Mouse (Mus musculus) limb, embryonic 10.5 days (tissue): Measurements from ENCODE around the gene 1700018B08Rik. TPM values are rescaled to one million over a fixed set of nuclear protein-coding genes. Genes with fewer than 3 reads are reported as not detected.

Source experiments
- DNase-seq: peaks from one replicate; pipeline ENCODE4 v3.0.0-alpha.2; 2017; ENCODE audit warnings: low spot score
- H3K27ac ChIP-seq: fragments of 300-500 bp; sonication (generic); 2 replicates; pipeline ENCODE4 v1.5.1; 2016; ENCODE audit warnings: mild to moderate bottlenecking
- H3K27me3 ChIP-seq: fragments of 300-500 bp; sonication (generic); 2 replicates; pipeline ENCODE4 v1.6.1; 2016; ENCODE audit warnings: low read depth, mild to moderate bottlenecking; ENCODE audit not compliant: poor library complexity, severe bottlenecking
- H3K36me3 ChIP-seq: fragments of 300-500 bp; sonication (generic); 2 replicates; pipeline ENCODE4 v1.6.1; 2016; ENCODE audit warnings: mild to moderate bottlenecking, moderate library complexity
- H3K4me1 ChIP-seq: fragments of 300-500 bp; sonication (generic); 2 replicates; pipeline ENCODE4 v1.6.1; 2016
- H3K4me3 ChIP-seq: fragments of 300-500 bp; sonication (generic); 2 replicates; pipeline ENCODE4 v1.5.1; 2016; ENCODE audit warnings: mild to moderate bottlenecking, moderate library complexity
- H3K9me3 ChIP-seq: fragments of 300-500 bp; sonication (generic); replicated peaks from 2 replicates; pipeline ENCODE4 v1.6.1; 2016; ENCODE audit warnings: mild to moderate bottlenecking
- WGBS: fragments of 180-500 bp; shearing (Covaris S2); methylation state at CpG from one replicate; pipeline ENCODE4 v1.1.7; 2016; 5-methylcytosine and 5-hydroxymethylcytosine counted together
- polyA plus RNA-seq: library from polyadenylated mRNA; unstranded; fragments of >200 nt; fragmentation: Nextera tagmentation; extraction: Ambion mirVana; gene quantifications from 2 replicates; pipeline ENCODE4 v1.2.1, GENCODE M21; 2016

1700018B08Rik gene
- polyA plus RNA-seq, 1 experiment from 2014 or later: not detected

- Histone ChIP-seq H3K9me3 (no peaks in the 10 kb centered on the region), H3K27me3 (no peaks in the 10 kb centered on the region), H3K4me3 (peak overlapping the region; percentile 90), H3K36me3 (no peaks in the 10 kb centered on the region), H3K4me1 (peaks cover 44% of the 10 kb centered on the region), H3K27ac (peak overlapping the region; percentile 89)
- 4% methylated on average over 44 of the region's 44 CpGs for WGBS
- no peak for DNase-seq
Measured at GRCm38 (mm10) chr8:121577751-121578675, 33.9 kb upstream of the 1700018B08Rik start.

DNA sequence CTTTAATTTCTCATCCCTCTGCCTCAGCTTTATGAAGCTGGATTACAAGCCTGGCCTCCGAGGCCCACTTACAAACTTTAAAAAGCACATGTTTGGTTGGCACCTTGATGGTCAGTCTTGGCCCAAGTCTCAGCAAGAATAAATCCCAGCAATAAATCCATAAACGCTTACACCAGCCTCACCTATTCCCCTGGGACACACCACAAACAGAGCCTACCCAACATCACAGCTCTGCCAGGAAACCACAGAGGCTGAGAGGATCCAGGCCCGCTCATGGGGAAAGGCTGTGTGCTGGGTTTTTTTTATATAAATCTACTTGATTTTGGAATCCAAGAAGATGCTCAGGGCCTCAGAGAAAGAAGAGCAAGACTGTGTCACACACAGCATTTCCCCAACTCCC lies 31.5 kb upstream of the 1700018B08Rik start:
- H3K4me3 ChIP-seq: no peak overlapping the region
- no peaks in the 10 kb centered on the region for H3K9me3 ChIP-seq
- H3K27me3 ChIP-seq: no peaks in the 10 kb centered on the region
- DNase-seq: no peak
- 0 out of 2 replicates have a peak, but pooled peaks cover 2% of the 10 kb centered on the region for H3K36me3 ChIP-seq
- H3K27ac ChIP-seq: no peak overlapping the region
- 72% methylated on average over 3 of the region's 3 CpGs for WGBS
- peaks cover 50% of the 10 kb centered on the region for H3K4me1 ChIP-seq

GRCm38 (mm10) chr8:121573275-121573674 lies 29.2 kb upstream of the 1700018B08Rik start:
- Histone ChIP-seq H3K27ac (no peak overlapping the region), H3K4me1 (peaks cover 39% of the 10 kb centered on the region), H3K27me3 (no peaks in the 10 kb centered on the region), H3K9me3 (no peaks in the 10 kb centered on the region), H3K36me3 (0 out of 2 replicates have a peak, but pooled peaks cover 2% of the 10 kb centered on the region), H3K4me3 (no peak overlapping the region)
- no peak for DNase-seq
- 59% methylated on average over 3 of the region's 3 CpGs for WGBS

GRCm38 (mm10) chr8:121572121-121572520 lies 28.0 kb upstream of the 1700018B08Rik start:
- no peak overlapping the region for H3K4me3 ChIP-seq
- DNase-seq: no peak
- 70% methylated on average over 7 of the region's 7 CpGs for WGBS
- peaks cover 36% of the 10 kb centered on the region for H3K4me1 ChIP-seq
- no peaks in the 10 kb centered on the region for H3K9me3 ChIP-seq
- H3K36me3 ChIP-seq: 0 out of 2 replicates have a peak, but pooled peaks cover 2% of the 10 kb centered on the region
- no peak overlapping the region for H3K27ac ChIP-seq
- no peaks in the 10 kb centered on the region for H3K27me3 ChIP-seq

DNA sequence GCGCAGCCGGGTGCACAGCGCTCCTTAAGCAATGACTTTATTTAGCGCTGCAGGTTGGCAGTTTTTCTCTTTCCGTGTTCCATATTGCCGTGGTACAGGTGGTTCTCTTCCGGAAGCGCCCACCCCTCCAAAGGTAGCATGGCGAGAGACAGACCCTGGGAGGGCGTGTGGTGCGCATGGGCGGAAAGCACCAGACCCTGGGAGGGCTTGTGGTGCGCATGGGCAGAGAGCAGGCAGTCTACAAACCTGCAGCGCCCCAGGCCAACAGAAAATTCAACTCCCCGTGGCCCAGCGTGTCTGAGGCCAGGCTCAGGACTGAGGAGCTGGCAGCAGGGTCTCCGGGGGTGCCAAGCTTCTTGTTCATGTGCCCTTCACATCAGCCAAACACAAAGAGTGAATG lies 26.7 kb upstream of the 1700018B08Rik start:
- 0 out of 2 replicates have a peak, but pooled peaks cover 7% of the 10 kb centered on the region for H3K36me3 ChIP-seq
- WGBS: 83% methylated on average over 17 of the region's 17 CpGs
- H3K27ac ChIP-seq: no peak overlapping the region
- no peak overlapping the region for H3K4me3 ChIP-seq
- H3K27me3 ChIP-seq: no peaks in the 10 kb centered on the region
- H3K4me1 ChIP-seq: peaks cover 28% of the 10 kb centered on the region
- H3K9me3 ChIP-seq: no peaks in the 10 kb centered on the region
- DNase-seq: no peak

- no peak overlapping the region for H3K4me3 ChIP-seq
- peaks cover 12% of the 10 kb centered on the region for H3K36me3 ChIP-seq
- DNase-seq: no peak
- 84% methylated on average over 21 of the region's 21 CpGs for WGBS
- no peak overlapping the region for H3K27ac ChIP-seq
- no peaks in the 10 kb centered on the region for H3K9me3 ChIP-seq
- no peaks in the 10 kb centered on the region for H3K27me3 ChIP-seq
- peaks cover 24% of the 10 kb centered on the region for H3K4me1 ChIP-seq
Measured at GRCm38 (mm10) chr8:121570335-121570734, 26.2 kb upstream of the 1700018B08Rik start.

- DNase-seq: no peak
- Histone ChIP-seq H3K9me3 (no peaks in the 10 kb centered on the region), H3K4me3 (no peak overlapping the region), H3K27me3 (no peaks in the 10 kb centered on the region), H3K36me3 (peaks cover 24% of the 10 kb centered on the region), H3K27ac (no peak overlapping the region), H3K4me1 (peaks cover 29% of the 10 kb centered on the region)
- WGBS: 67% methylated on average over 6 of the region's 6 CpGs
Measured at GRCm38 (mm10) chr8:121568321-121568720, 24.2 kb upstream of the 1700018B08Rik start.

GRCm38 (mm10) chr8:121563701-121564100 lies 19.6 kb upstream of the 1700018B08Rik start:
- 86% methylated on average over 6 of the region's 6 CpGs for WGBS
- Histone ChIP-seq H3K27ac (no peak overlapping the region), H3K27me3 (no peaks in the 10 kb centered on the region), H3K9me3 (no peaks in the 10 kb centered on the region), H3K4me1 (peaks cover 18% of the 10 kb centered on the region; the same call in 1 of the 2 replicates), H3K4me3 (no peak overlapping the region), H3K36me3 (peaks cover 51% of the 10 kb centered on the region)
- no peak for DNase-seq

DNA sequence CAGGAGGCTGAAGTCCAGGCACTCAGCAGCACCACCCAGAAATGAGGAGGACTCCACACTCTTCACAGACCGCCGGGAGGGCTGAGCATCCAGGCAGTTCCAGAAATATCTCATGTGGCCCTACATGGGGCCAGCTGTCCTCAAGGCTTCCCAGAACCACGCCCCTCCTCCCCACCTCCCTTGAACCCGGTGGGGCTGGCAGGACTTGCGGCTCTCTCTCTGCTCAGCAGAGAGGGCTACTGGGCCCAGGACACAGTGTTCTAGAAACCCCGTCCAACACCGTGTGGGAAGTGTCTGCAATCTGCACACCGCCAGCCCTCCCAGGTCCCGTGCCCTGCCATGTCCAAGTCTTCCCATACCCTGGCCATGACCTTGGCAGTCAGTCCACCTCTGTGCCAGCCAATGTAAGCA lies 18.8 kb upstream of the 1700018B08Rik start:
- no peak for DNase-seq
- Histone ChIP-seq H3K4me3 (no peak overlapping the region), H3K27ac (no peak overlapping the region), H3K27me3 (no peaks in the 10 kb centered on the region), H3K4me1 (peaks cover 10% of the 10 kb centered on the region; the same call in 1 of the 2 replicates), H3K9me3 (no peaks in the 10 kb centered on the region), H3K36me3 (peaks cover 59% of the 10 kb centered on the region)
- 87% methylated on average over 9 of the region's 9 CpGs for WGBS

DNA sequence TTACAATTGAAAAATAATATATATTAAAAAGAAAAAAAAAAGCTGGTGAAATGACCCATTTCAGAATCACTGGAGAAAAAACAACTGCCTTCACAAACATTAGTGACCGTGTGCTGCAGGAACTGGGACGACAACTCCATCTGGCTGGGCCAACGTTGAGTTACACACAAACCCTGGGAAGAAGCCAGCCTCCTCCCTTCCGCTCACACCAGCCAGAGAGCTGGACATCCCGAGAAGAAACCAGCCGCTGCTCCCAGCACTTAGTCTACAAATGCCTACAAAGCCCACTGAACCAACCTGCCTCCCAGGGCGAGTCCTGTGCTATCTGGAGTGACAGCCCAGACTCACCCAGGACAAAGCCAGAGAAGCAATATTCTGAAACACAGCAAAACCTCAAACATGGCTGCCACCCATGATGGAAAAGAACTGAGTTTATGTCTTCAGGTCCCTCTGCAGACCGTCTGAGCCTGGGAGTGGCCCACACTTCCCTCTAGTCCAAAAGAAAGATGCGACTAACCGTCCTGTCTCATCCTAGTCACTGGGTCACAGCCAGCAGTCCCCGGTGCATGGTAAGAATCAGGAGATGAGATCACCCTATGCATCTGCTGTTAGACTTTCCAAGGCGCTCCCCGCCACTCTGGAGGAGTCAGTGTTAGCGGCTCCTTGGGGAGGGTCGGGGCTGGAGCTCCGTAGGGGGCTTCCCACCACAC lies 17.7 kb upstream of the 1700018B08Rik start:
- WGBS: 91% methylated on average over 16 of the region's 16 CpGs
- Histone ChIP-seq H3K27me3 (no peaks in the 10 kb centered on the region), H3K36me3 (peaks cover 64% of the 10 kb centered on the region), H3K4me1 (peaks cover 6% of the 10 kb centered on the region; the same call in 1 of the 2 replicates), H3K9me3 (no peaks in the 10 kb centered on the region), H3K4me3 (no peak overlapping the region), H3K27ac (no peak overlapping the region)
- DNase-seq: no peak

DNA sequence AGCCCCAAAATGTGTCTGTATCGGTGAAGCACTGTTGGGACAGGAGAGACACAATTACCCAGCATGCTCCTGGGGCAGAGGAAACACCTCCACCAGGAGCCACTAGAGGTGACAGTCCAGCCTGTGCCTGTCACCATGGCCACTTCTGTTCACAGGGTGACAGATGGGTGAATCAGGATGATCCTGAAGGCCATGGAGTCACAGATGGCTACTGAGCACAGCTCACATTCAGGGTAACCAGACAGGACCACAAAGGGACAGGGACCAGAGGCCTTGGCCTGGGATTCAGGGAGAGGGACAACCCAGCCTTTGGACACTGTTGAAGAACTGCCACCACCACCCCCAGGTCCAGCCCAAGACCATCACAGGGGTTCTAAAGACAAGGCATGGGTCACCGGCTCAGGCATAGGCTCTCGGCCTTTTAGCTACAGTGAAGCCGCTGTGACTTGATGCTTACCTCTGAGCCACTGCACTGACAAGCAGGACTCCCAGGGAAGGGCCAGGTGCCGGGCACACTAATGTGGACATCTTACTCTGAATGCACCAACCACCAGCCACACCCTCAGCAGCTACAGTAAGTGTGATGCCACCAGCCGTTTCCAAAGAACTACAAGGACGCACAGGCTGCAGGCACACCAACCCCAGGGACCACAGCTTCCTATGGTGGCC lies 16.4 kb upstream of the 1700018B08Rik start:
- WGBS: 93% methylated on average over 7 of the region's 7 CpGs
- peaks cover 66% of the 10 kb centered on the region for H3K36me3 ChIP-seq

DNA sequence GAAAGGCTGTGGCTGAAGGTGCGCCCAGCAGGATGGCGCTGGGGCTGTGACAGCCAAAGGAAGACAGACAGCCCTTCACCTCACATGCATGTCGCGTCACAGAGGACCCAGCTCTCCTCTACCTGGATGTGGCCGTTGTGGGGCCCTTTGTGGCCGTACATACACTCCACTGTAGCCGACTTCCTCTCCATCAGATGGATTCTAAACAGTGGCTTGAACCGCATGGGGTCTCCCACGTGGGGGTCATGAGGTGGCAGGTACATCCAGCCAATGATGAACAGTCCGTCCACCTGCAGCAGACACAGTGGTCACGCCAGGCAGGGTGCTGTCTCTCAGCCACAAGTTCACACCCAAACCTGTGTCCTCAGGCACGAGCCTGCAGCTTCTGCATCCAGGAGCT lies 15.7 kb upstream of the 1700018B08Rik start:
- peaks cover 66% of the 10 kb centered on the region for H3K36me3 ChIP-seq
- H3K27ac ChIP-seq: no peak overlapping the region
- 93% methylated on average over 12 of the region's 12 CpGs for WGBS
- DNase-seq: no peak
- no peaks in the 10 kb centered on the region for H3K9me3 ChIP-seq
- no peak overlapping the region for H3K4me3 ChIP-seq
- no peaks in the 10 kb centered on the region for H3K27me3 ChIP-seq
- H3K4me1 ChIP-seq: no peaks in the 10 kb centered on the region

More for the DNA sequence above, 16.4 kb upstream of the 1700018B08Rik start:
- Histone ChIP-seq H3K27me3 (no peaks in the 10 kb centered on the region), H3K27ac (no peak overlapping the region), H3K4me1 (peaks cover 6% of the 10 kb centered on the region; the same call in 1 of the 2 replicates), H3K4me3 (no peak overlapping the region), H3K9me3 (no peaks in the 10 kb centered on the region)
- DNase-seq: no peak
